Mouse (Mus musculus) right cerebral cortex, postnatal 36 days (tissue): ENCODE measurements around the gene Mapk8.
"Not testable (repeated sequence)": the region's sequence is repeated elsewhere in the genome, so short reads cannot be mapped to it uniquely, and the experiment has no call there.

Experiments
- DNase-seq, 2 experiments: peaks; one replicate each; pipeline ENCODE4 v3.0.0; 2022; ENCODE audit warnings: low spot score in 2 of 2, mixed read lengths in 1 of 2

The Mapk8 gene

GRCm38 (mm10) chr14:33447027-33447569, at the start of gene Mapk8:
Gene Mapk8, minus strand, starts transcription at chr14:33447158.
- DNase-seq, result peak; percentile 93

- no peak for DNase-seq
Measured at GRCm38 (mm10) chr14:33495226-33495625, 48.3 kb upstream of the Mapk8 start.

- DNase-seq, result no peak
Measured at GRCm38 (mm10) chr14:33487805-33488550, 41.0 kb upstream of the Mapk8 start.

GRCm38 (mm10) chr14:33481991-33482390, 35.0 kb upstream of the Mapk8 start:
- DNase-seq, result no peak

- DNase-seq, result peak in 1 of 2 experiments; percentile 21
Measured at GRCm38 (mm10) chr14:33476094-33476760, 29.3 kb upstream of the Mapk8 start.

GRCm38 (mm10) chr14:33474461-33474860, 27.5 kb upstream of the Mapk8 start:
- DNase-seq, result peak; percentile 33 to 44

- no peak for DNase-seq
Measured at GRCm38 (mm10) chr14:33471331-33471730, 24.4 kb upstream of the Mapk8 start, which contains the start of gene Frmpd2. Gene Frmpd2, plus strand, starts transcription at chr14:33471696.

GRCm38 (mm10) chr14:33467766-33468165, 20.8 kb upstream of the Mapk8 start:
- DNase-seq, result no peak

- DNase-seq, result no peak
Measured at GRCm38 (mm10) chr14:33463658-33464057, 16.7 kb upstream of the Mapk8 start.

- DNase-seq, result no peak
Measured at GRCm38 (mm10) chr14:33450331-33450730, 3.4 kb upstream of the Mapk8 start.

GRCm38 (mm10) chr14:33449296-33449840, 2.4 kb upstream of the Mapk8 start:
- no peak for DNase-seq

GRCm38 (mm10) chr14:33448276-33448675, 1.3 kb upstream of the Mapk8 start:
- no peak for DNase-seq

- peak; percentile 37 to 53 for DNase-seq
Measured at GRCm38 (mm10) chr14:33446561-33447023, 366 bp downstream of the Mapk8 start.

GRCm38 (mm10) chr14:33445962-33446361, 996 bp downstream of the Mapk8 start:
- no peak for DNase-seq

GRCm38 (mm10) chr14:33443780-33444179, 3.2 kb downstream of the Mapk8 start:
- no peak for DNase-seq

- DNase-seq, result not testable (repeated sequence)
Measured at GRCm38 (mm10) chr14:33432485-33432884, 14.5 kb downstream of the Mapk8 start.

GRCm38 (mm10) chr14:33424124-33424523, 22.8 kb downstream of the Mapk8 start:
- DNase-seq, result no peak

- no peak for DNase-seq
Measured at GRCm38 (mm10) chr14:33423003-33423402, 24.0 kb downstream of the Mapk8 start.

- DNase-seq, result no peak
Measured at GRCm38 (mm10) chr14:33418311-33418909, 28.5 kb downstream of the Mapk8 start.

GRCm38 (mm10) chr14:33415746-33416145, 31.2 kb downstream of the Mapk8 start:
- no peak for DNase-seq

- DNase-seq, result no peak
Measured at GRCm38 (mm10) chr14:33402331-33402730, 44.6 kb downstream of the Mapk8 start.

GRCm38 (mm10) chr14:33400019-33400418, 46.9 kb downstream of the Mapk8 start:
- DNase-seq, result no peak
